Mouse (Mus musculus) kidney, adult 2 months (tissue): Measurements from ENCODE around the gene Gm5617. TPM values are rescaled to one million over a fixed set of nuclear protein-coding genes. Genes with fewer than 3 reads are reported as not detected.

Experiments
- DNase-seq: peaks from one replicate; pipeline ENCODE4 v3.0.0; 2021
- H3K27ac ChIP-seq: fragments of 200-500 bp; 2 replicates; pipeline ENCODE4 v1.5.1; 2012; ENCODE audit warnings: low read depth, low read length, control low read depth, inconsistent platforms; ENCODE audit not compliant: insufficient read depth
- H3K27me3 ChIP-seq: fragments of 200-500 bp; replicated peaks from 2 replicates; pipeline ENCODE4 v1.6.1; 2012; ENCODE audit warnings: mild to moderate bottlenecking, moderate library complexity, low read length, inconsistent platforms; ENCODE audit not compliant: control insufficient read depth, insufficient read depth
- H3K36me3 ChIP-seq: fragments of 200-500 bp; 2 replicates; pipeline ENCODE4 v1.6.1; 2012; ENCODE audit warnings: mild to moderate bottlenecking, moderate library complexity, low read length, inconsistent platforms; ENCODE audit not compliant: control insufficient read depth, insufficient read depth
- H3K4me1 ChIP-seq: fragments of 200-500 bp; 2 replicates; pipeline ENCODE4 v1.6.1; 2011; ENCODE audit warnings: low read length; ENCODE audit not compliant: control insufficient read depth, insufficient read depth
- H3K4me3 ChIP-seq: fragments of 200-500 bp; 2 replicates; pipeline ENCODE4 v1.5.1; 2011; ENCODE audit warnings: mild to moderate bottlenecking, low read depth, low read length, control low read depth; ENCODE audit not compliant: insufficient read depth
- CTCF ChIP-seq: fragments of 200-500 bp; conservative IDR thresholded peaks from 2 replicates; pipeline ENCODE4 v1.5.1; 2011; ENCODE audit warnings: low read depth, mild to moderate bottlenecking, control low read depth, low read length, moderate library complexity, mixed read lengths; ENCODE audit not compliant: insufficient read depth, insufficient read length
- POLR2A ChIP-seq: fragments of 200-500 bp; IDR thresholded peaks from one replicate; pipeline ENCODE4 v1.6.1; 2011; ENCODE audit warnings: low read depth, low read length, control low read depth
- WGBS: fragments of 180-500 bp; shearing (Covaris S2); methylation state at CpG from one replicate; pipeline ENCODE4 v1.1.7; 2018; 5-methylcytosine and 5-hydroxymethylcytosine counted together
- polyA plus RNA-seq: library from polyadenylated mRNA; depleted of rRNA; stranded (reverse); fragments of >200 nt; gene quantifications from 2 replicates; pipeline ENCODE4 v1.2.3, GENCODE M21; 2012

Gm5617 gene
- polyA plus RNA-seq, 1 experiment, result 159 TPM

GRCm38 (mm10) chr9:48478808-48479207 is 16.4 kb upstream of the Gm5617 start:
- no peak for TF ChIP-seq POLR2A
- TF ChIP-seq CTCF, result no peak
- 90% methylated on average over 4 of the region's 4 CpGs for WGBS
- Histone ChIP-seq H3K36me3 (no peaks in the 10 kb centered on the region; the same call in 1 of the 2 replicates), H3K27ac (no peak overlapping the region), H3K4me1 (no peaks in the 10 kb centered on the region; the same call in 1 of the 2 replicates), H3K27me3 (no peaks in the 10 kb centered on the region), H3K4me3 (no peak overlapping the region)
- no peak for DNase-seq

- H3K4me3 ChIP-seq, result peak overlapping the region; percentile 90
- H3K27ac ChIP-seq, result no peak overlapping the region
- no peak for DNase-seq
- no peaks in the 10 kb centered on the region; the same call in 1 of the 2 replicates for H3K4me1 ChIP-seq
- WGBS, result 6% methylated on average over 25 of the region's 25 CpGs
- TF ChIP-seq CTCF, result no peak
- TF ChIP-seq POLR2A, result no peak
- H3K36me3 ChIP-seq, result no peaks in the 10 kb centered on the region; the same call in 1 of the 2 replicates
- H3K27me3 ChIP-seq, result no peaks in the 10 kb centered on the region
Measured at GRCm38 (mm10) chr9:48479838-48480410, 15.3 kb upstream of the Gm5617 start.

GRCm38 (mm10) chr9:48480411-48481213 is 14.6 kb upstream of the Gm5617 start, which contains the start of gene Rexo2:
Gene Rexo2, minus strand, starts transcription at chr9:48480623.
- TF ChIP-seq POLR2A (no peak), CTCF (no peak)
- Histone ChIP-seq H3K4me3 (peak within 1 kb of the TSS; percentile 90), H3K27me3 (no peaks in the 10 kb centered on the region), H3K27ac (no peak within 1 kb of the TSS), H3K36me3 (no peaks in the 10 kb centered on the region), H3K4me1 (no peaks in the 10 kb centered on the region; the same call in 1 of the 2 replicates)
- peak; percentile 97 for DNase-seq
- WGBS, result 1% methylated on average over 49 of the region's 49 CpGs

DNA sequence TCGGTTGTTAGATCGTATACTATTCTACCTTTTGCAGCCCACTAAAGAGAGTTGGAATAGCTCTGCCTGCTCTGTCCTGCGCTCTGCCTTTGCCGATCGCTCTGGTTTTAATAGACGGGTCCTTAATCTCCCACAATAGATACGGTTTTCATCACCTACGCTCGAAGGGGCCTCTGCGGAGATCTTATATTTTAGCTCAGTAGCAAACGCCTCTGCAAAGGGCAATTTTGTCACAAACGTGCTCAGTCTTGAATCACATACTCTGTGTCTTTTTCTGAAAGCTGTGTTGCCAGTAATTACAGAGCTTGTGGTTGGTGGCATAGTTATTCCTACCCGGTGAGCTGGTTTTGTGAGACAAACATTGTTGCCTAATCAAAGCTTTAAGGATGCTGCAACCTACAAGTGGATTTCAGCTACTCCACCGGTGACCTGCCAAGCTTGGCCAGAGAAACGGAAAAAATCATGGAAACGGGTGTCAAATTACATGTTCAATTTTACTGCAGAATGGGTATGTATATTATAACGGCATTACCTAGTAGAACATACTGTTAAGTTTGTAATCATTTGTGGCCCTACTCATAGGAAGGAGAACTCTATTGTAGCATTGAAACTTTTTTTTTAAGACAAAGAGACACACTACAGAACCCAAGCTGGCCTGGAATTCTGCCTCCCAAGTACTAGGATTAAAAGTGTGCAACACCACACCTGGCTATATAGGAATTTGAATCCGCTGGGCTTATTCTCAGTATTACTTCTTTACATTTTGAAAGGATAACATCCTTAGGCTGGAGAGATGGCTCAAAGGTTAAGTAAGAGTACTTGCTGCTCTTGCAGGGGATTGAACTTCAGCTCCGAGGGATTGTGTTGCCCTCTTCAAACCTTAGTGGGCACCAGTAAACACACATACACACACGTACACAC is 13.8 kb upstream of the Gm5617 start:
- H3K27me3 ChIP-seq, result no peaks in the 10 kb centered on the region; the same call in 1 of the 2 replicates
- DNase-seq, result no peak
- 32% methylated on average over 20 of the region's 20 CpGs for WGBS
- TF ChIP-seq CTCF (no peak), POLR2A (no peak)
- H3K36me3 ChIP-seq, result no peaks in the 10 kb centered on the region
- H3K4me1 ChIP-seq, result no peaks in the 10 kb centered on the region; the same call in 1 of the 2 replicates
- no peak overlapping the region for H3K27ac ChIP-seq
- H3K4me3 ChIP-seq, result peak overlapping the region; percentile 44

DNA sequence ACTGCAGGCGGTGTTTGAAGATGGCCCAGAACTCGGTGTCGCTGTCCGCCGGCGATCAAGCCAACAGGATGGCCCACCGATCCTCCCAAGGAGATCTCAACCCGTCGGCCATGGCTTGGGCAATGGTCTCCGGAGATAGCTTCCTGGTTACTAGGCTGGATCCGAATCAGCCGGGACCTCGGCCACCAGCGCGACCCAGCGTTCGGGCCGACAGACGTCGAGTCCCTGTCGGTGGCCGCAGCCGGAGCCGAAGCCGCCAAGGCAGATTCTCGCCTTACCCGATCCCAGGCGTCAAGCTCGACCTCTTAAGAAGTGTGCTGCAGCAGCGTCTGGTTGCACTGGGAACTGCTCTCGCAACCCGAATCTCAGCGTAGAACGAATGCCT is 298 bp downstream of the Gm5617 start:
- H3K4me3 ChIP-seq, result peak overlapping the region; percentile 85
- TF ChIP-seq CTCF (no peak), POLR2A (no peak)
- peaks cover 4% of the 10 kb centered on the region for H3K36me3 ChIP-seq
- no peak for DNase-seq
- WGBS, result 3% methylated on average over 34 of the region's 34 CpGs
- no peaks in the 10 kb centered on the region for H3K27me3 ChIP-seq
- H3K27ac ChIP-seq, result peak overlapping the region; percentile 87
- peaks cover 3% of the 10 kb centered on the region; the same call in 1 of the 2 replicates for H3K4me1 ChIP-seq

DNA sequence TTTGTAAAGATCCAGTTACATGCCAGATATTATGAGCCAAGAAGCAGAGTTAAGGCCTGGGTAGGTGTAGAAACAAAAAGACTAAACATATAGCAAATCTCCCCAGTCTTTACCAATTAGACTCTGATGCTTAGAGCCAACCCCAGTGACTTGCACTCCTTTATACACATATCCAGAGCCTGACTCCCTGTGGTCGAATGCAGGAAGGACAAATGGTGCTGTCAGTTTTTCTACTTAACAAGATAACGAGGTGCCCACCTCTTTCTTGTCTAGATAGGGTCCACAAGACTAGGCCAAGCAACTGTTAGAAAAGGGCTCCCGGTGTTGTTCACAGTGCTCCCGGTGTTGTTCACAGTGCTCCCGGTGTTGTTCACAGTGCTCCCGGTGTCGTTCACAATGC is 6.0 kb downstream of the Gm5617 start:
- Histone ChIP-seq H3K27ac (no peak overlapping the region), H3K4me1 (no peaks in the 10 kb centered on the region), H3K36me3 (no peaks in the 10 kb centered on the region), H3K4me3 (no peak overlapping the region), H3K27me3 (0 out of 2 replicates have a peak, but pooled peaks cover 1% of the 10 kb centered on the region)
- 81% methylated on average over 7 of the region's 7 CpGs for WGBS
- no peak for TF ChIP-seq POLR2A
- TF ChIP-seq CTCF, result no peak
- no peak for DNase-seq
